Mouse (Mus musculus) neural tube, embryonic 12.5 days (tissue): ENCODE measurements at regions not wholly inside any gene's neighbourhood (a gene's known extent, or its start where the extent isn't known, plus 50 kb on each side); places are given as distances from the start of the nearest gene placed in this dataset.

ENCODE experiments used
- ATAC-seq: fragments of 200-750 bp; cut with Nextera tagmentation; 2 replicates; pipeline ENCODE4 v1.8.0; 2017; ENCODE audit warnings: low read depth, mild to moderate bottlenecking, moderate TSS enrichment, moderate library complexity; ENCODE audit not compliant: low FRiP score
- H3K27ac ChIP-seq: fragments of 300-500 bp; sonication (generic); 2 replicates; pipeline ENCODE4 v1.5.1; 2016
- H3K27me3 ChIP-seq: fragments of 300-500 bp; sonication (generic); replicated peaks from 2 replicates; pipeline ENCODE4 v1.6.1; 2016; ENCODE audit warnings: mild to moderate bottlenecking
- H3K36me3 ChIP-seq: fragments of 300-500 bp; sonication (generic); 2 replicates; pipeline ENCODE4 v1.6.1; 2016; ENCODE audit warnings: mild to moderate bottlenecking
- H3K4me1 ChIP-seq: fragments of 300-500 bp; sonication (generic); 2 replicates; pipeline ENCODE4 v1.6.1; 2016
- H3K4me2 ChIP-seq: fragments of 300-500 bp; sonication (generic); replicated peaks from 2 replicates; pipeline ENCODE4 v1.6.1; 2016; ENCODE audit warnings: mild to moderate bottlenecking
- H3K4me3 ChIP-seq: fragments of 300-500 bp; sonication (generic); 2 replicates; pipeline ENCODE4 v1.5.1; 2016
- H3K9ac ChIP-seq: fragments of 300-500 bp; sonication (generic); 2 replicates; pipeline ENCODE4 v1.6.1; 2016; ENCODE audit warnings: mild to moderate bottlenecking
- H3K9me3 ChIP-seq: fragments of 300-500 bp; sonication (generic); 2 replicates; pipeline ENCODE4 v1.6.1; 2016; ENCODE audit warnings: mild to moderate bottlenecking
- WGBS: fragments of 180-500 bp; shearing (Covaris S2); methylation state at CpG from one replicate; pipeline ENCODE4 v1.1.7; 2016; 5-methylcytosine and 5-hydroxymethylcytosine counted together

GRCm38 (mm10) chr6:98746976-98747375 is 404.4 kb upstream of the Gm765 start:
- no peak overlapping the region for H3K4me2 ChIP-seq

GRCm38 (mm10) chr6:98740447-98740846 is 397.9 kb upstream of the Gm765 start:
- no peak overlapping the region for H3K4me2 ChIP-seq
- no peak for ATAC-seq
- no peaks in the 10 kb centered on the region for H3K27me3 ChIP-seq
- H3K9me3 ChIP-seq = no peaks in the 10 kb centered on the region
- H3K36me3 ChIP-seq = no peaks in the 10 kb centered on the region
- no peak overlapping the region for H3K27ac ChIP-seq
- no peaks in the 10 kb centered on the region; the same call in 1 of the 2 replicates for H3K4me1 ChIP-seq
- H3K4me3 ChIP-seq = no peak overlapping the region
- WGBS = 97% methylated on average over 2 of the region's 2 CpGs
- no peak overlapping the region for H3K9ac ChIP-seq

More at GRCm38 (mm10) chr6:98746976-98747375, 404.4 kb upstream of the Gm765 start:
- Histone ChIP-seq H3K9me3 (no peaks in the 10 kb centered on the region), H3K27me3 (no peaks in the 10 kb centered on the region), H3K36me3 (no peaks in the 10 kb centered on the region), H3K4me3 (no peak overlapping the region), H3K4me1 (no peaks in the 10 kb centered on the region), H3K9ac (no peak overlapping the region), H3K27ac (no peak overlapping the region)
- ATAC-seq = no peak
- WGBS = 79% methylated on average over 8 of the region's 8 CpGs

DNA sequence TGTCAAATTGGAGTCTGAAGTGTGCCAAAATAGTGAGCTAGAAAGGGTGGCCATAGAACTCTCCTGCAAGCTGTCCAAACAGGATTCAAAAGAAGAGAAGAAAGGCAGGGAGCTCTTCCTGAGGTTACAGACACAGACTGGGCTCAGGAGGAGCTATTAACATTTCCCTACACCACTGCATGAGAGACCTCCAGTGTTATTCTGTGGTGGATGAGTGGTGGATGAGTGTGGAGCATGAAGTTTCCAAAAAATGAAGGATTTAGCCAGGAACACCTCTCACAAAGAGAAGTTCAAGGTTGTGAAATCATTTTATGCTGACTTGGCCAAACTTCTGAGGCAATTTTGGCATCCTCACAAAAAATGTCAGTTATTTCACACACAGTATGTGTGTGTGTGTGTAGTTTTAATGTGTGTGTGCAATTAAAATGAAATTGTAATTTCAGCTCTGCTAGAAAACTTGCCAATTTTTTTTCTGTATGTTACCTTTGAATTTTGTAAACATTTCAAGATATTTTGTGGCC is 388.5 kb upstream of the Gm765 start:
- no peaks in the 10 kb centered on the region for H3K36me3 ChIP-seq
- no peak for ATAC-seq
- H3K9ac ChIP-seq = no peak overlapping the region
- no peaks in the 10 kb centered on the region for H3K27me3 ChIP-seq
- H3K4me2 ChIP-seq = no peak overlapping the region
- H3K9me3 ChIP-seq = no peaks in the 10 kb centered on the region
- no peak overlapping the region for H3K4me3 ChIP-seq
- H3K4me1 ChIP-seq = no peaks in the 10 kb centered on the region
- no peak overlapping the region for H3K27ac ChIP-seq

GRCm38 (mm10) chr6:98726605-98727144 is 384.1 kb upstream of the Gm765 start:
- no peak overlapping the region for H3K4me2 ChIP-seq
- no peak overlapping the region for H3K27ac ChIP-seq
- H3K4me3 ChIP-seq = no peak overlapping the region
- no peaks in the 10 kb centered on the region for H3K27me3 ChIP-seq
- ATAC-seq = no peak
- no peaks in the 10 kb centered on the region for H3K36me3 ChIP-seq
- no peak overlapping the region for H3K9ac ChIP-seq
- no peaks in the 10 kb centered on the region for H3K9me3 ChIP-seq
- WGBS = 88% methylated on average over 5 of the region's 5 CpGs
- no peaks in the 10 kb centered on the region for H3K4me1 ChIP-seq

DNA sequence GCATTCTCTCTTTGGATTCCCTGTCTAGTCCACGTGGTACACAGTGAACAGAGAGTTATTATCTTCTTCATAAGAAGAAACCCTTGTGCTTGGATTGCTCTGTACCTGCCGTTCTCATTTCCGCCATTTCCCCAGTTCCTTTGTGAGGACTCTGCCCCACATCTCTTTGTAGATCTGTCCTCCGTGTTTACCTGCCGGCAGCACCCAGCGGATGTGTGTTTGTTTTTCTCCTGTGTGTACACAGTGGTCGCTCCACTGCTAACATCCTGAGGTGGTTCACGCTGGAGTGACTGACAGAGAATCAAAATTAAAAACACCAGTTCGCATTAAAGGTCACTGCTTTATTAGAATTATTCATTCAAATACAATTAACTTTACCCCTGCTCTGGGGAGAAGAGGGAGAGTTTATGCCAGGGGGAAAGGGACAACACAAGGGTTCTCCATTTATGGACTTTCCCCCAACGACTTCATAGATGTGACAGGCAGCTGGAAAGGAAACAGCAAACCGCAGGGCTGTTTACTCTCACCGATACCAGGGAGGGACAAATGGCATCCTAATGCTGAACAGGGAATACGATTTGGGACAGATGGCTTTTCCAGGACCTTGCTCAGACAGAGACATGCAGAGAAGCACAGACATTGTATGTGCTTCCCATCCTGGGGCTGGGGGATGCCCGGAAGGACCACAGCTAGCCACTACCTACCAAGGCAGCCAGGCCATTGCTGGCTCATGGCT is 362.5 kb upstream of the Gm765 start:
- Histone ChIP-seq H3K9ac (no peak overlapping the region), H3K9me3 (no peaks in the 10 kb centered on the region), H3K36me3 (no peaks in the 10 kb centered on the region), H3K27ac (no peak overlapping the region), H3K27me3 (no peaks in the 10 kb centered on the region), H3K4me1 (no peaks in the 10 kb centered on the region), H3K4me2 (no peak overlapping the region), H3K4me3 (no peak overlapping the region)
- no peak for ATAC-seq
- WGBS = 71% methylated on average over 14 of the region's 14 CpGs

DNA sequence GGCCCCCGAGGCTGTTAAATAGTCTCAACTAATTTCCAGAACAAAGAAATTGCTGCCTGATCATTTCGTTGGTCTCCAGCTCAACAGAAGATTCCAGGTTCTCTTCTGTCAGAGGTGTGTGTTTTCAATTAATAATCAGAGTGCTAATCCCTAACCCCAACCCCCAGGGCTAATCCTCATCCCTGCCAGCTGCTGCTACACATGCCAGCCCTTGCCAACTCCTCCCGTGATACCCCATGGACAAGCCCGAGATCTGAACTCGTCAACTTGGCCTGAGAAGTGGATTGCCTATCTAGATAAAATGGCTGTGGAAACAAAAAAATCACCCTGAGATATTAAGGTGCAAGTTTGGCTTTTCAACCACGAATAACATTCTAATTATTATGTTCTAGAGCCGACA is 355.0 kb upstream of the Gm765 start:
- WGBS = 85% methylated on average over 7 of the region's 7 CpGs
- no peak overlapping the region for H3K9ac ChIP-seq
- H3K36me3 ChIP-seq = no peaks in the 10 kb centered on the region
- ATAC-seq = no peak
- no peaks in the 10 kb centered on the region for H3K9me3 ChIP-seq
- no peaks in the 10 kb centered on the region for H3K4me1 ChIP-seq
- H3K27me3 ChIP-seq = no peaks in the 10 kb centered on the region
- no peak overlapping the region for H3K4me3 ChIP-seq
- H3K4me2 ChIP-seq = no peak overlapping the region
- H3K27ac ChIP-seq = no peak overlapping the region

GRCm38 (mm10) chr6:98693411-98693810 is 350.9 kb upstream of the Gm765 start:
- no peak overlapping the region for H3K27ac ChIP-seq
- H3K27me3 ChIP-seq = no peaks in the 10 kb centered on the region
- no peaks in the 10 kb centered on the region for H3K4me1 ChIP-seq
- H3K4me2 ChIP-seq = no peak overlapping the region
- no peak overlapping the region for H3K4me3 ChIP-seq
- ATAC-seq = no peak
- no peaks in the 10 kb centered on the region for H3K9me3 ChIP-seq
- H3K9ac ChIP-seq = no peak overlapping the region
- no peaks in the 10 kb centered on the region for H3K36me3 ChIP-seq
- 67% methylated on average over 8 of the region's 8 CpGs for WGBS

DNA sequence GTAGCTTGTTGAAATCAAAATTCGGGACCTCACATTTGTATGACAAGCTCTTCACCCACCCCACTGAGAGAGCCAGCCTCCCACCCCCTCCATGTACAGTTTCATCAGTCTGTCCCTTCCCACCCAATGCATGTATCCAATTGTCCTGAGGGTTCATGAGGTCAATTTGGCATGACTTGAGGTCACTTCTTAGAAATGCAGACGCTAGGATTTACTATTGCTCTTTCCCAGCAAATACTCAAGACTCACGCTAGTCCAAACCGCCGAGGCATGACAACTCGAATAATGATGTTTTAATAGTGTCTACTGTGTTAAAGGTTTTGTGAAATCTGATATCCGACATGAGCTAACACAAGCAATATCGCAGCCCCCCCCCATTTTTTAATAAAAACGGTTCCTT is 347.6 kb upstream of the Gm765 start:
- no peak overlapping the region for H3K4me3 ChIP-seq
- H3K4me1 ChIP-seq = no peaks in the 10 kb centered on the region
- no peaks in the 10 kb centered on the region for H3K9me3 ChIP-seq
- H3K27me3 ChIP-seq = no peaks in the 10 kb centered on the region
- H3K27ac ChIP-seq = no peak overlapping the region
- no peak for ATAC-seq
- no peak overlapping the region for H3K4me2 ChIP-seq
- H3K9ac ChIP-seq = no peak overlapping the region
- no peaks in the 10 kb centered on the region for H3K36me3 ChIP-seq
- WGBS = 56% methylated on average over 9 of the region's 9 CpGs

GRCm38 (mm10) chr6:98689395-98689794 is 346.8 kb upstream of the Gm765 start:
- Histone ChIP-seq H3K4me1 (no peaks in the 10 kb centered on the region), H3K9ac (no peak overlapping the region), H3K4me2 (no peak overlapping the region), H3K27ac (no peak overlapping the region), H3K9me3 (no peaks in the 10 kb centered on the region), H3K36me3 (no peaks in the 10 kb centered on the region), H3K27me3 (no peaks in the 10 kb centered on the region), H3K4me3 (no peak overlapping the region)
- ATAC-seq = no peak
- 85% methylated on average over 3 of the region's 3 CpGs for WGBS

DNA sequence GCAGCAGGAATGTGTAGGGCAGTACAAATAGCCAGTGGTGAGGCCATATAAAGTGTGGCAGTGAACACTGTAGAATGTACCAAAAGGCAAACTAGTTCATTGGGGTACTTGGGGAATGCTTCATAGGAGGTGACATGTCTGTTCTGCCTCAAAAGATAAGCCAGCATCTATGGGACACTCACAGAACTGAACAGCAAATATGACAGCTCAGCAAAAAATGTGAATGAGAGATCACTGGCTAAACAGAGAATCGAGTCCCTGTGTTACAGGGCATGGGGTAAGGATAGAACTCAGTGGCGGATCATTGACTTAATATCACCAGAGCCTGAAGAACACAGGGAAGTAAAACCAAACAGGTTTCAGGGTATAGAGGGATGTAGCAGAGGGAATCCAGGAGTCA is 346.1 kb upstream of the Gm765 start:
- H3K4me1 ChIP-seq = no peaks in the 10 kb centered on the region
- no peak for ATAC-seq
- 90% methylated on average over 2 of the region's 2 CpGs for WGBS

GRCm38 (mm10) chr6:98666388-98666989 is 323.9 kb upstream of the Gm765 start:
- no peak for ATAC-seq

More for the DNA sequence above, 346.1 kb upstream of the Gm765 start:
- Histone ChIP-seq H3K4me2 (no peak overlapping the region), H3K4me3 (no peak overlapping the region), H3K27ac (no peak overlapping the region), H3K36me3 (no peaks in the 10 kb centered on the region), H3K27me3 (no peaks in the 10 kb centered on the region), H3K9me3 (no peaks in the 10 kb centered on the region), H3K9ac (no peak overlapping the region)

GRCm38 (mm10) chr6:98651827-98652226 is 309.3 kb upstream of the Gm765 start:
- H3K9ac ChIP-seq = no peak overlapping the region
- H3K36me3 ChIP-seq = no peaks in the 10 kb centered on the region
- no peaks in the 10 kb centered on the region for H3K27me3 ChIP-seq
- no peak overlapping the region for H3K4me2 ChIP-seq
- H3K4me1 ChIP-seq = no peaks in the 10 kb centered on the region
- H3K9me3 ChIP-seq = no peaks in the 10 kb centered on the region
- 86% methylated on average over 3 of the region's 3 CpGs for WGBS
- H3K27ac ChIP-seq = no peak overlapping the region
- H3K4me3 ChIP-seq = no peak overlapping the region
- no peak for ATAC-seq

More at GRCm38 (mm10) chr6:98666388-98666989, 323.9 kb upstream of the Gm765 start:
- H3K36me3 ChIP-seq = no peaks in the 10 kb centered on the region
- H3K9ac ChIP-seq = no peak overlapping the region
- peak overlapping the region; percentile 30 for H3K4me2 ChIP-seq
- 11% methylated on average over 11 of the region's 11 CpGs for WGBS
- no peak overlapping the region for H3K27ac ChIP-seq
- peaks cover 3% of the 10 kb centered on the region; the same call in 1 of the 2 replicates for H3K4me1 ChIP-seq
- no peaks in the 10 kb centered on the region for H3K9me3 ChIP-seq
- H3K4me3 ChIP-seq = no peak overlapping the region
- H3K27me3 ChIP-seq = no peaks in the 10 kb centered on the region
